Mouse (Mus musculus): Measurements from ENCODE around the gene Camkk2.

Gene Camkk2

GRCm38 (mm10) chr5:122782066-122782465 lies 2.9 kb upstream of the Camkk2 start:
- DNase-seq (ENCODE audit: low spot score in 2 of 2), result no peak

- no peak for DNase-seq (ENCODE audit: low spot score in 2 of 2)
Observed at GRCm38 (mm10) chr5:122780791-122781432, 1.7 kb upstream of the Camkk2 start.

- peak in 1 of 2 experiments; percentile 47 for DNase-seq (ENCODE audit: low spot score in 2 of 2)
Observed at GRCm38 (mm10) chr5:122778231-122779226, 680 bp downstream of the Camkk2 start.

GRCm38 (mm10) chr5:122777322-122777721 lies 1.9 kb downstream of the Camkk2 start:
- no peak for DNase-seq (ENCODE audit: low spot score in 2 of 2)

- no peak for DNase-seq (ENCODE audit: low spot score in 2 of 2)
Observed at GRCm38 (mm10) chr5:122775646-122776286, 3.4 kb downstream of the Camkk2 start.

- no peak for DNase-seq (ENCODE audit: low spot score in 2 of 2)
Observed at GRCm38 (mm10) chr5:122774743-122775611, 4.2 kb downstream of the Camkk2 start.

- no peak for DNase-seq (ENCODE audit: low spot score in 2 of 2)
Observed at GRCm38 (mm10) chr5:122773756-122774155, 5.5 kb downstream of the Camkk2 start.

GRCm38 (mm10) chr5:122771428-122771827 lies 7.8 kb downstream of the Camkk2 start:
- no peak for DNase-seq (ENCODE audit: low spot score in 2 of 2)

GRCm38 (mm10) chr5:122770806-122771261 lies 8.4 kb downstream of the Camkk2 start:
- DNase-seq (ENCODE audit: low spot score in 2 of 2), result peak; percentile 28 to 54

GRCm38 (mm10) chr5:122770304-122770703 lies 8.9 kb downstream of the Camkk2 start:
- DNase-seq (ENCODE audit: low spot score in 2 of 2), result no peak

GRCm38 (mm10) chr5:122769101-122769568 lies 10.1 kb downstream of the Camkk2 start:
- no peak for DNase-seq (ENCODE audit: low spot score in 2 of 2)

GRCm38 (mm10) chr5:122767283-122767682 lies 11.9 kb downstream of the Camkk2 start:
- DNase-seq (ENCODE audit: low spot score in 2 of 2), result no peak

GRCm38 (mm10) chr5:122764032-122764464 lies 15.2 kb downstream of the Camkk2 start:
- DNase-seq (ENCODE audit: low spot score in 2 of 2), result peak in 1 of 2 experiments; percentile 36

GRCm38 (mm10) chr5:122763271-122764031 lies 15.8 kb downstream of the Camkk2 start:
- peak; percentile 37 to 47 for DNase-seq (ENCODE audit: low spot score in 2 of 2)

GRCm38 (mm10) chr5:122756680-122757079 lies 22.5 kb downstream of the Camkk2 start:
- DNase-seq (ENCODE audit: low spot score in 2 of 2), result no peak

- no peak for DNase-seq (ENCODE audit: low spot score in 2 of 2)
Observed at GRCm38 (mm10) chr5:122756144-122756543, 23.1 kb downstream of the Camkk2 start.

- DNase-seq (ENCODE audit: low spot score in 2 of 2), result no peak
Observed at GRCm38 (mm10) chr5:122755620-122756019, 23.6 kb downstream of the Camkk2 start.

- DNase-seq (ENCODE audit: low spot score in 2 of 2), result no peak
Observed at GRCm38 (mm10) chr5:122754477-122754876, 24.7 kb downstream of the Camkk2 start.

GRCm38 (mm10) chr5:122747950-122748349 lies 31.3 kb downstream of the Camkk2 start:
- DNase-seq (ENCODE audit: low spot score in 2 of 2), result no peak

- no peak for DNase-seq (ENCODE audit: low spot score in 2 of 2)
Observed at GRCm38 (mm10) chr5:122743880-122744422, 35.3 kb downstream of the Camkk2 start.

All from urinary bladder, adult 18-20 months (tissue).